8 mouse cellular contexts compared by ENCODE assay signal in genomic region chr11:78195101-78195863, GRCm38 (mm10). TPM values are rescaled to one million over a fixed set of nuclear protein-coding genes. Genes with fewer than 3 reads are reported as not detected.
A peak's percentile ranks its signal among the peaks of the same experiment; 100 is the strongest.
DNase-seq lines count a peak whose midpoint lies in the region; ATAC-seq and TF ChIP-seq lines count a peak whose summit lies in the region.

No protein-coding gene starts in this region.

- no peak; the same call in 1 of the 2 replicates for ATAC-seq in embryonic facial prominence, embryonic 12.5 days (ENCODE audit: insufficient number of reproducible peaks, insufficient read depth, low FRiP score, low TSS enrichment)
- 0 out of 2 replicates have a peak, but pooled peaks have one; percentile 3 for ATAC-seq in hindbrain, postnatal 0 days
- ATAC-seq in midbrain, embryonic 16.5 days = no peak

- 64% methylated on average over 23 of the region's 23 CpGs for WGBS in embryonic facial prominence, embryonic 12.5 days
- WGBS in hindbrain, postnatal 0 days = 65% methylated on average over 23 of the region's 23 CpGs
- WGBS in midbrain, embryonic 16.5 days = 56% methylated on average over 23 of the region's 23 CpGs

- H3K27me3 ChIP-seq in embryonic facial prominence, embryonic 12.5 days = no peaks in the 10 kb centered on the region
- H3K27me3 ChIP-seq in hindbrain, postnatal 0 days (ENCODE audit: insufficient read depth, low read length) = no peaks in the 10 kb centered on the region
- no peaks in the 10 kb centered on the region for H3K27me3 ChIP-seq in midbrain, embryonic 16.5 days (ENCODE audit: control insufficient read depth, insufficient read depth, low read depth, low read length)

- H3K4me1 ChIP-seq in embryonic facial prominence, embryonic 12.5 days = peaks cover 7% of the 10 kb centered on the region
- peaks cover 5% of the 10 kb centered on the region; the same call in 1 of the 2 replicates for H3K4me1 ChIP-seq in hindbrain, postnatal 0 days (ENCODE audit: insufficient read depth, low read length)
- 0 out of 2 replicates have a peak, but pooled peaks cover 4% of the 10 kb centered on the region for H3K4me1 ChIP-seq in midbrain, embryonic 16.5 days (ENCODE audit: control insufficient read depth, insufficient read depth, low read length)

- H3K36me3 ChIP-seq in embryonic facial prominence, embryonic 12.5 days = peaks cover 24% of the 10 kb centered on the region
- H3K36me3 ChIP-seq in hindbrain, postnatal 0 days (ENCODE audit: insufficient read depth, low read length) = peaks cover 18% of the 10 kb centered on the region; the same call in 1 of the 2 replicates
- peaks cover 20% of the 10 kb centered on the region for H3K36me3 ChIP-seq in midbrain, embryonic 16.5 days (ENCODE audit: control insufficient read depth, insufficient read depth, low read length)

- no peak for DNase-seq in layer of hippocampus, adult 2 months (ENCODE audit: low spot score in 2 of 2)
- no peak for DNase-seq in layer of hippocampus, postnatal 14 days (ENCODE audit: low spot score in 2 of 2)
- DNase-seq in hindbrain, postnatal 0 days (ENCODE audit: low spot score) = no peak
- DNase-seq in urinary bladder, adult 18-20 months (ENCODE audit: low spot score in 2 of 2) = no peak
- DNase-seq in gastrocnemius, postnatal 4 days (ENCODE audit: low spot score in 2 of 2) = no peak
- no peak for DNase-seq in layer of hippocampus, adult 18-20 months (ENCODE audit: low spot score in 2 of 2)

- peak overlapping the region; percentile 21; the same call in 1 of the 2 replicates for H3K9ac ChIP-seq in embryonic facial prominence, embryonic 12.5 days
- peak overlapping the region; percentile 41 for H3K9ac ChIP-seq in hindbrain, postnatal 0 days (replicated peaks; ENCODE audit: low read length)
- H3K9ac ChIP-seq in midbrain, embryonic 16.5 days (ENCODE audit: low read depth, low read length) = no peak overlapping the region

- H3K4me2 ChIP-seq in embryonic facial prominence, embryonic 12.5 days (replicated peaks) = peak overlapping the region; percentile 56
- H3K4me2 ChIP-seq in hindbrain, postnatal 0 days (ENCODE audit: low read depth, low read length) = peak overlapping the region; percentile 58
- H3K4me2 ChIP-seq in midbrain, embryonic 16.5 days (ENCODE audit: low read length) = peak overlapping the region; percentile 52

- H3K4me3 ChIP-seq in layer of hippocampus, adult 2 months = peak overlapping the region; percentile 49
- peak overlapping the region; percentile 40 for H3K4me3 ChIP-seq in embryonic facial prominence, embryonic 12.5 days
- peak overlapping the region; percentile 36 for H3K4me3 ChIP-seq in hindbrain, postnatal 0 days (ENCODE audit: low read length)
- H3K4me3 ChIP-seq in midbrain, embryonic 16.5 days (ENCODE audit: low read depth, low read length) = peak overlapping the region; percentile 30

- no peak for TF ChIP-seq CTCF in layer of hippocampus, adult 2 months (conservative IDR thresholded peaks at IDR 0.05)
- TF ChIP-seq CTCF in hindbrain, postnatal 0 days (IDR thresholded peaks at IDR 0.05; ENCODE audit: low read depth) = no peak

- peak overlapping the region; percentile 51; the same call in 1 of the 2 replicates for H3K27ac ChIP-seq in layer of hippocampus, adult 2 months
- H3K27ac ChIP-seq in embryonic facial prominence, embryonic 12.5 days = peak overlapping the region; percentile 48
- no peak overlapping the region for H3K27ac ChIP-seq in hindbrain, postnatal 0 days
- H3K27ac ChIP-seq in midbrain, embryonic 16.5 days (ENCODE audit: low read length) = no peak overlapping the region

- no peaks in the 10 kb centered on the region for H3K9me3 ChIP-seq in embryonic facial prominence, embryonic 12.5 days
- no peaks in the 10 kb centered on the region for H3K9me3 ChIP-seq in hindbrain, postnatal 0 days (ENCODE audit: low read length)
- no peaks in the 10 kb centered on the region for H3K9me3 ChIP-seq in midbrain, embryonic 16.5 days (replicated peaks; ENCODE audit: control insufficient read depth, low read length, poor library complexity, severe bottlenecking)

RNA-seq across cellular contexts. Expression of gene Proca1, which starts 2.1 kb away (rescaled TPM):
- 1 to 10 TPM; 3.7 to 5.5 TPM for total RNA-seq in layer of hippocampus, adult 2 months (2021)
- 1 to 10 TPM; 6.7 to 6.9 TPM for total RNA-seq in layer of hippocampus, postnatal 14 days (2021)
- 2.9 TPM in 2 replicates for polyA plus RNA-seq in embryonic facial prominence, embryonic 12.5 days (2016; fragmentation: Nextera tagmentation; extraction: Ambion mirVana)
- total RNA-seq in hindbrain, postnatal 0 days (2014; rRNA removed) = 1.9 and 4.9 TPM in 2 replicates
- 5.6 and 5.8 TPM in 2 replicates for polyA plus RNA-seq in hindbrain, postnatal 0 days (2015; fragmentation: Nextera tagmentation; extraction: Ambion mirVana)
- polyA plus RNA-seq in midbrain, embryonic 16.5 days (2015; fragmentation: Nextera tagmentation; extraction: Ambion mirVana) = 2.3 and 2.6 TPM in 2 replicates
- total RNA-seq in gastrocnemius, postnatal 4 days (2021) = 1 to 10 TPM; 1.9 to 2.4 TPM
- total RNA-seq in layer of hippocampus, adult 18-20 months (2021) = 1 to 10 TPM; 3.4 to 4.4 TPM

RNA-seq across cellular contexts. Expression of gene Rab34, which starts 7.1 kb away (rescaled TPM):
- total RNA-seq in layer of hippocampus, adult 2 months (2021) = 10 to 100 TPM; 33.3 TPM
- 10 to 100 TPM; 34.1 to 40.0 TPM for total RNA-seq in layer of hippocampus, postnatal 14 days (2021)
- polyA plus RNA-seq in embryonic facial prominence, embryonic 12.5 days (2016; fragmentation: Nextera tagmentation; extraction: Ambion mirVana) = 164 and 181 TPM in 2 replicates
- 85.6 and 96.4 TPM in 2 replicates for total RNA-seq in hindbrain, postnatal 0 days (2014; rRNA removed)
- 63.5 and 76.2 TPM in 2 replicates for polyA plus RNA-seq in hindbrain, postnatal 0 days (2015; fragmentation: Nextera tagmentation; extraction: Ambion mirVana)
- polyA plus RNA-seq in midbrain, embryonic 16.5 days (2015; fragmentation: Nextera tagmentation; extraction: Ambion mirVana) = 49.9 and 55.7 TPM in 2 replicates
- 10 to 100 TPM; 43.9 to 45.7 TPM for total RNA-seq in gastrocnemius, postnatal 4 days (2021)
- total RNA-seq in layer of hippocampus, adult 18-20 months (2021) = 10 to 100 TPM; 22.5 to 25.8 TPM

RNA-seq across cellular contexts. Expression of gene Rpl23a, which starts 11.9 kb away (rescaled TPM):
- 100 to 1,000 TPM; 747 to 755 TPM for total RNA-seq in layer of hippocampus, adult 2 months (2021)
- total RNA-seq in layer of hippocampus, postnatal 14 days (2021) = 100 to 1,000 TPM; 674 to 733 TPM
- polyA plus RNA-seq in embryonic facial prominence, embryonic 12.5 days (2016; fragmentation: Nextera tagmentation; extraction: Ambion mirVana) = 1,221 and 1,230 TPM in 2 replicates
- total RNA-seq in hindbrain, postnatal 0 days (2014; rRNA removed) = 418 and 469 TPM in 2 replicates
- 906 and 915 TPM in 2 replicates for polyA plus RNA-seq in hindbrain, postnatal 0 days (2015; fragmentation: Nextera tagmentation; extraction: Ambion mirVana)
- 698 and 713 TPM in 2 replicates for polyA plus RNA-seq in midbrain, embryonic 16.5 days (2015; fragmentation: Nextera tagmentation; extraction: Ambion mirVana)
- 1,000 to 10,000 TPM; 1,488 to 1,617 TPM for total RNA-seq in gastrocnemius, postnatal 4 days (2021)
- 100 to 1,000 TPM; 770 to 803 TPM for total RNA-seq in layer of hippocampus, adult 18-20 months (2021)

RNA-seq across cellular contexts. Expression of gene Tlcd1, which starts 18.8 kb away (rescaled TPM):
- 10 to 100 TPM; 21.1 to 24.3 TPM for total RNA-seq in layer of hippocampus, adult 2 months (2021)
- 10 to 100 TPM; 33.0 to 37.0 TPM for total RNA-seq in layer of hippocampus, postnatal 14 days (2021)
- polyA plus RNA-seq in embryonic facial prominence, embryonic 12.5 days (2016; fragmentation: Nextera tagmentation; extraction: Ambion mirVana) = 13.5 and 14.2 TPM in 2 replicates
- 37.5 and 46.1 TPM in 2 replicates for total RNA-seq in hindbrain, postnatal 0 days (2014; rRNA removed)
- polyA plus RNA-seq in hindbrain, postnatal 0 days (2015; fragmentation: Nextera tagmentation; extraction: Ambion mirVana) = 36.8 and 42.6 TPM in 2 replicates
- polyA plus RNA-seq in midbrain, embryonic 16.5 days (2015; fragmentation: Nextera tagmentation; extraction: Ambion mirVana) = 7.4 and 10.1 TPM in 2 replicates
- total RNA-seq in gastrocnemius, postnatal 4 days (2021) = 10 to 100 TPM; 12.6 to 16.0 TPM
- 10 to 100 TPM; 16.8 to 17.5 TPM for total RNA-seq in layer of hippocampus, adult 18-20 months (2021)

RNA-seq across cellular contexts. Expression of gene Nek8, which starts 18.8 kb away (rescaled TPM):
- 1 to 10 TPM; 2.6 to 3.3 TPM for total RNA-seq in layer of hippocampus, adult 2 months (2021)
- 1 to 10 TPM; 4.2 to 4.7 TPM for total RNA-seq in layer of hippocampus, postnatal 14 days (2021)
- polyA plus RNA-seq in embryonic facial prominence, embryonic 12.5 days (2016; fragmentation: Nextera tagmentation; extraction: Ambion mirVana) = 17.5 and 18.9 TPM in 2 replicates
- 7.6 and 11.8 TPM in 2 replicates for total RNA-seq in hindbrain, postnatal 0 days (2014; rRNA removed)
- 7.3 and 7.7 TPM in 2 replicates for polyA plus RNA-seq in hindbrain, postnatal 0 days (2015; fragmentation: Nextera tagmentation; extraction: Ambion mirVana)
- 4.8 and 6.6 TPM in 2 replicates for polyA plus RNA-seq in midbrain, embryonic 16.5 days (2015; fragmentation: Nextera tagmentation; extraction: Ambion mirVana)
- total RNA-seq in gastrocnemius, postnatal 4 days (2021) = 1 to 10 TPM; 6.6 to 7.5 TPM
- 1 to 10 TPM; 2.6 to 4.1 TPM for total RNA-seq in layer of hippocampus, adult 18-20 months (2021)

Comparison
In these comparisons a context has a peak if more than half of its experiments do, and no peak if none do; other contexts are left out.
1. H3K27ac ChIP-seq: peak in layer of hippocampus, adult 2 months (single experiment) and embryonic facial prominence, embryonic 12.5 days (single experiment); none in hindbrain, postnatal 0 days (single experiment) and midbrain, embryonic 16.5 days (single experiment).
2. Peak in every context shown above with its lines, with median percentiles within 50 percentile points of each other: H3K4me3 ChIP-seq and H3K4me2 ChIP-seq.